In genomic region chr10:77878985-77879384, GRCm38 (mm10) we compare ENCODE assay signal across 10 mouse cellular contexts. TPM values are rescaled to one million over a fixed set of nuclear protein-coding genes. Genes with fewer than 3 reads are reported as not detected.
DNase-seq lines count a peak whose midpoint lies in the region; TF ChIP-seq lines count a peak whose summit lies in the region.
"Had no signal": no experiment of that assay in that cellular context is flagged by ENCODE, and none has a peak within 500 bp of the region (broad histone marks: within the 10 kb centered on the region; RNA-seq: fewer than 3 reads in every experiment).

No protein-coding gene starts in this region.

- no peaks in the 10 kb centered on the region for H3K36me3 ChIP-seq in small intestine, adult 2 months (ENCODE audit: control insufficient read depth, insufficient read depth, low read length)
- H3K36me3 ChIP-seq: lung, embryonic 15.5 days had no signal

- peak; percentile 25; the same call in 1 of the 2 replicates for TF ChIP-seq CTCF in small intestine, adult 2 months (IDR thresholded peaks at IDR 0.05; ENCODE audit: extremely low read depth, insufficient read length, insufficient replicate concordance, low read depth, low read length)

- no peak for TF ChIP-seq POLR2A in small intestine, adult 2 months (IDR thresholded peaks at IDR 0.05; ENCODE audit: low read depth, low read length)

- H3K4me3 ChIP-seq in small intestine, adult 2 months (ENCODE audit: low read depth, low read length) = no peak overlapping the region
- H3K4me3 ChIP-seq: lung, embryonic 15.5 days had no signal

- 63% methylated on average over 6 of the region's 6 CpGs for WGBS in small intestine, adult 2 months

- no peak overlapping the region for H3K27ac ChIP-seq in small intestine, adult 2 months (ENCODE audit: insufficient read depth, low read depth, low read length)
- H3K27ac ChIP-seq: lung, embryonic 15.5 days had no signal

- no peaks in the 10 kb centered on the region for H3K4me1 ChIP-seq in small intestine, adult 2 months (ENCODE audit: control insufficient read depth, insufficient read depth, insufficient read length, low read length)

- DNase-seq in heart, postnatal 14 days = peak; percentile 37 to 64
- DNase-seq in heart, adult 9 months (ENCODE audit: low spot score in 2 of 2) = no peak
- DNase-seq in right cerebral cortex, adult 2 months (ENCODE audit: low spot score in 2 of 2) = peak; percentile 61 to 64
- DNase-seq in right cerebral cortex, postnatal 14 days = no peak
- peak; percentile 43 for DNase-seq in brain, adult 2 months (ENCODE audit: low read depth, low spot score)
- no peak for DNase-seq in right cerebral cortex, postnatal 4 days
- DNase-seq in spleen, adult 12 weeks (ENCODE audit: low spot score) = no peak

- intact Hi-C loops in heart, postnatal 14 days (cut with DNase I) = loop anchor here (2.0 to 10.0 kb wide), 2 partner anchors 174 to 252 kb away; partner anchors contain the start of gene Gm10272

- H3K27me3 ChIP-seq in small intestine, adult 2 months (ENCODE audit: control insufficient read depth, insufficient read depth, low read length) = no peaks in the 10 kb centered on the region
- H3K27me3 ChIP-seq: lung, embryonic 15.5 days had no signal

RNA-seq across cellular contexts. Expression of gene Gm3285, which starts 17.2 kb away (rescaled TPM):
- not detected for total RNA-seq in heart, postnatal 14 days (2021)
- not detected in 2 replicates for polyA plus RNA-seq in small intestine, adult 2 months (2012; rRNA removed)
- polyA plus RNA-seq: heart, embryonic 16.5 days; lung, embryonic 15.5 days had no signal

RNA-seq across cellular contexts. Expression of gene Lrrc3, which starts 23.4 kb away (rescaled TPM):
- under 1 TPM; 0.72 to 0.78 TPM for total RNA-seq in heart, postnatal 14 days (2021)
- 4.0 and 5.3 TPM in 2 replicates for polyA plus RNA-seq in small intestine, adult 2 months (2012; rRNA removed)

RNA-seq across cellular contexts. Expression of gene Gm10318, which starts 26.3 kb away (rescaled TPM):
- total RNA-seq in heart, postnatal 14 days (2021) = not detected
- not detected in 2 replicates for polyA plus RNA-seq in small intestine, adult 2 months (2012; rRNA removed)
- polyA plus RNA-seq: heart, embryonic 16.5 days; lung, embryonic 15.5 days had no signal

RNA-seq across cellular contexts. Expression of gene Gm36176, which starts 32.4 kb away (rescaled TPM):
- total RNA-seq in heart, postnatal 14 days (2021) = not detected
- polyA plus RNA-seq in small intestine, adult 2 months (2012; rRNA removed) = not detected in 2 replicates
- polyA plus RNA-seq: heart, embryonic 16.5 days; lung, embryonic 15.5 days had no signal

RNA-seq across cellular contexts. Expression of gene Krtap10-10, which starts 43.2 kb away (rescaled TPM):
- not detected for total RNA-seq in heart, postnatal 14 days (2021)
- polyA plus RNA-seq in small intestine, adult 2 months (2012; rRNA removed) = 0.09 TPM in 1 of 2 replicates, not detected in the other
- polyA plus RNA-seq: heart, embryonic 16.5 days; lung, embryonic 15.5 days had no signal

Comparison
In these comparisons a context has a peak if more than half of its experiments do, and no peak if none do; other contexts are left out.
1. DNase-seq: peak in heart, postnatal 14 days (2 of 2), right cerebral cortex, adult 2 months (2 of 2) and brain, adult 2 months (single experiment); none in heart, adult 9 months (0 of 2), right cerebral cortex, postnatal 14 days (single experiment), right cerebral cortex, postnatal 4 days (single experiment) and spleen, adult 12 weeks (single experiment).